13 mouse cellular contexts compared by ENCODE assay signal in the genomic region with DNA sequence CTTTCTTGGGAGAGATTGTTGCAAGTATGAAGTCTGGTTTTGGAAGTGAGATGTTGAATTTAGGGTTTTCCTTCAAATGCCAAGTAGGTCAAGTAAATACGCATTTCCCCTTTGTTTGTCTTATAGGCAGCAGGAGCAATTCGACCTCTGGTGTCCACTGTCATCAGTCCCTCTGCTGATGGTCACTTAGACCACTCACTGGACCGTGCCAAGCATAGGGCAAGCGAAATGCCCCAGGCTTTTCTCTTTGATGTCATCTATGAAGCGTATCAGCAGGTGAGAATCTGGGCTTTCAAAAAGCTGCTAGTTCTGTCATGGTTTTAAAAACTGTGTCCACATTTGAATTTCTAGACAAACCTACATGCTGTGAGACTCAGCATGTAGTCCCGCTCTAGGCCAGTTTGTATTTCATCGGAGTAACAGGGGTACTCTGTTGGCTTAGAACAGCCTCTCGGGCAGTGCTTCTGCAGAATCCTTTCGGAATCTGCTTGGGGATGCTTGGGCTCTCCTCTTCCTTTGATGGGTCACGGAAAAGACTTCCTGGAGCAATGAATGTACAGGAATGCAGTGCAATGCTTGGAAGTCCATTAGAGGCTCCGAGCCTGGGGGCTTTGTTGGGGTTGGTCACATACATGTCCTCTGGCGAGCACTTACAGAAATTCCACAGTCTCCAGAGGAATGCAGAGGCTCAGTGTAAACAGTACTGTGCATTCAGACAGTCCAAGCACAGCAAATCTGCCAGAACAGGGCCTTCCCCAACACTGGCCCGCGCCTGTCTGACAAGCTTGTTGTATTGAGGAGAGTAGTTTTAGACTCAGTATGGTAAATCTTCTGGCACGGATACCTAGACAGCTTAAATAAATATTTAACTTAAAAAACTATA. TPM values are rescaled to one million over a fixed set of nuclear protein-coding genes. Genes with fewer than 3 reads are reported as not detected.
DNase-seq lines count a peak whose midpoint lies in the region; ATAC-seq lines count a peak whose summit lies in the region.
"Had no signal": no experiment of that assay in that cellular context is flagged by ENCODE, and none has a peak within 500 bp of the region (broad histone marks: within the 10 kb centered on the region; RNA-seq: fewer than 3 reads in every experiment).

No protein-coding gene starts in this region.

- H3K36me3 ChIP-seq in intestine, embryonic 16.5 days (ENCODE audit: control insufficient read depth, insufficient read depth, low read length), result no peaks in the 10 kb centered on the region
- no peaks in the 10 kb centered on the region for H3K36me3 ChIP-seq in midbrain, embryonic 16.5 days (ENCODE audit: control insufficient read depth, insufficient read depth, low read length)
- H3K36me3 ChIP-seq in forebrain, embryonic 16.5 days (ENCODE audit: control insufficient read depth, insufficient read depth), result no peaks in the 10 kb centered on the region
- H3K36me3 ChIP-seq: liver, embryonic 12.5 days had no signal

- no peaks in the 10 kb centered on the region for H3K27me3 ChIP-seq in intestine, embryonic 16.5 days (replicated peaks; ENCODE audit: control insufficient read depth, insufficient read depth, low read length)
- H3K27me3 ChIP-seq in midbrain, embryonic 16.5 days (ENCODE audit: control insufficient read depth, insufficient read depth, low read depth, low read length), result no peaks in the 10 kb centered on the region
- no peaks in the 10 kb centered on the region for H3K27me3 ChIP-seq in forebrain, embryonic 16.5 days (replicated peaks; ENCODE audit: control insufficient read depth, insufficient read depth, low read length)
- H3K27me3 ChIP-seq: liver, embryonic 12.5 days; Patski had no signal

- no peaks in the 10 kb centered on the region for H3K9me3 ChIP-seq in intestine, embryonic 16.5 days (ENCODE audit: control insufficient read depth, low read length)
- H3K9me3 ChIP-seq in midbrain, embryonic 16.5 days (replicated peaks; ENCODE audit: control insufficient read depth, low read length, poor library complexity, severe bottlenecking), result no peaks in the 10 kb centered on the region
- H3K9me3 ChIP-seq in forebrain, embryonic 16.5 days (ENCODE audit: control insufficient read depth, low read length), result no peaks in the 10 kb centered on the region
- H3K9me3 ChIP-seq: liver, embryonic 12.5 days had no signal

- H3K4me3 ChIP-seq in intestine, embryonic 16.5 days (ENCODE audit: low read length), result no peak overlapping the region
- H3K4me3 ChIP-seq in midbrain, embryonic 16.5 days (ENCODE audit: low read depth, low read length), result no peak overlapping the region
- no peak overlapping the region for H3K4me3 ChIP-seq in forebrain, embryonic 16.5 days (replicated peaks; ENCODE audit: low read length)
- H3K4me3 ChIP-seq: liver, embryonic 12.5 days had no signal

- peak overlapping the region; percentile 13; the same call in 1 of the 2 replicates for H3K27ac ChIP-seq in intestine, embryonic 16.5 days (ENCODE audit: low read length)
- H3K27ac ChIP-seq in midbrain, embryonic 16.5 days (ENCODE audit: low read length), result no peak overlapping the region
- H3K27ac ChIP-seq in forebrain, embryonic 16.5 days (ENCODE audit: low read length), result no peak overlapping the region
- H3K27ac ChIP-seq: liver, embryonic 12.5 days had no signal

- ATAC-seq in intestine, embryonic 16.5 days, result peak; percentile 83
- ATAC-seq in midbrain, embryonic 16.5 days, result peak; percentile 51; the same call in 1 of the 2 replicates
- no peak for ATAC-seq in forebrain, embryonic 16.5 days
- ATAC-seq in activated CD4-positive, CD25-positive, alpha-beta regulatory T cell, adult 4 months, result no peak
- ATAC-seq: liver, embryonic 12.5 days; Patski had no signal

- H3K4me1 ChIP-seq in intestine, embryonic 16.5 days (ENCODE audit: control insufficient read depth, insufficient read depth, low read length), result peaks cover 4% of the 10 kb centered on the region; the same call in 1 of the 2 replicates
- no peaks in the 10 kb centered on the region for H3K4me1 ChIP-seq in midbrain, embryonic 16.5 days (ENCODE audit: control insufficient read depth, insufficient read depth, low read length)
- no peaks in the 10 kb centered on the region for H3K4me1 ChIP-seq in forebrain, embryonic 16.5 days (replicated peaks; ENCODE audit: control insufficient read depth, insufficient read depth, low read length)
- H3K4me1 ChIP-seq: liver, embryonic 12.5 days had no signal

- DNase-seq in kidney, adult 11 months, result peak; percentile 12
- no peak for DNase-seq in kidney, adult 8-10 months
- peak; percentile 28 for DNase-seq in embryo, embryonic 11 days
- no peak for DNase-seq in right cerebral cortex, postnatal 10 days (ENCODE audit: low spot score in 2 of 2)
- DNase-seq: cerebellum, postnatal 36 days; right cerebral cortex, adult 18-20 months had no signal

- no peak overlapping the region for H3K9ac ChIP-seq in intestine, embryonic 16.5 days (ENCODE audit: low read depth, low read length)
- no peak overlapping the region for H3K9ac ChIP-seq in midbrain, embryonic 16.5 days (ENCODE audit: low read depth, low read length)
- no peak overlapping the region for H3K9ac ChIP-seq in forebrain, embryonic 16.5 days (replicated peaks; ENCODE audit: low read depth, low read length)
- H3K9ac ChIP-seq: liver, embryonic 12.5 days had no signal

- 49% methylated on average over 15 of the region's 15 CpGs for WGBS in intestine, embryonic 16.5 days
- WGBS in midbrain, embryonic 16.5 days, result 63% methylated on average over 15 of the region's 15 CpGs
- 83% methylated on average over 15 of the region's 15 CpGs for WGBS in forebrain, embryonic 16.5 days

- H3K4me2 ChIP-seq in intestine, embryonic 16.5 days (ENCODE audit: low read depth, low read length), result no peak overlapping the region
- no peak overlapping the region for H3K4me2 ChIP-seq in midbrain, embryonic 16.5 days (ENCODE audit: low read length)
- no peak overlapping the region for H3K4me2 ChIP-seq in forebrain, embryonic 16.5 days (ENCODE audit: low read length)
- H3K4me2 ChIP-seq: heart, embryonic 11.5 days; liver, embryonic 12.5 days had no signal

RNA-seq across cellular contexts. Expression of a gene that starts 44.4 kb away (rescaled TPM):
- polyA plus RNA-seq in intestine, embryonic 16.5 days (2015; fragmentation: Nextera tagmentation; extraction: Ambion mirVana), result 0.95 and 1.4 TPM in 2 replicates
- polyA plus RNA-seq in midbrain, embryonic 16.5 days (2015; fragmentation: Nextera tagmentation; extraction: Ambion mirVana), result 2.6 and 3.4 TPM in 2 replicates
- 1.7 and 3.0 TPM in 2 replicates for polyA plus RNA-seq in forebrain, embryonic 16.5 days (2015; fragmentation: Nextera tagmentation; extraction: Ambion mirVana)
- not detected for polyA plus RNA-seq in activated CD4-positive, CD25-positive, alpha-beta regulatory T cell, adult 4 months (2017; shearing (Covaris generic))
- polyA plus RNA-seq: Patski had no signal

RNA-seq across cellular contexts. Expression of a gene that starts 45.2 kb away (rescaled TPM):
- polyA plus RNA-seq in intestine, embryonic 16.5 days (2015; fragmentation: Nextera tagmentation; extraction: Ambion mirVana), result 8.3 and 9.0 TPM in 2 replicates
- polyA plus RNA-seq in midbrain, embryonic 16.5 days (2015; fragmentation: Nextera tagmentation; extraction: Ambion mirVana), result 11.0 and 11.9 TPM in 2 replicates
- 7.0 and 7.5 TPM in 2 replicates for polyA plus RNA-seq in forebrain, embryonic 16.5 days (2015; fragmentation: Nextera tagmentation; extraction: Ambion mirVana)
- 1 to 10 TPM in 1 of 2 experiments, under 1 TPM in 1; 0.98 to 1.4 TPM for polyA plus RNA-seq in activated CD4-positive, CD25-positive, alpha-beta regulatory T cell, adult 4 months (2017; shearing (Covaris generic))

Comparison
In these comparisons a context has a peak if more than half of its experiments do, and no peak if none do; other contexts are left out.
1. DNase-seq: peak in kidney, adult 11 months (single experiment) and embryo, embryonic 11 days (single experiment); none in kidney, adult 8-10 months (0 of 2) and right cerebral cortex, postnatal 10 days (0 of 2).
2. ATAC-seq: peak in intestine, embryonic 16.5 days (single experiment) and midbrain, embryonic 16.5 days (single experiment); none in forebrain, embryonic 16.5 days (single experiment) and activated CD4-positive, CD25-positive, alpha-beta regulatory T cell, adult 4 months (single experiment).